Mouse (Mus musculus): ENCODE results near the gene Gm2174.

The Gm2174 gene

DNA sequence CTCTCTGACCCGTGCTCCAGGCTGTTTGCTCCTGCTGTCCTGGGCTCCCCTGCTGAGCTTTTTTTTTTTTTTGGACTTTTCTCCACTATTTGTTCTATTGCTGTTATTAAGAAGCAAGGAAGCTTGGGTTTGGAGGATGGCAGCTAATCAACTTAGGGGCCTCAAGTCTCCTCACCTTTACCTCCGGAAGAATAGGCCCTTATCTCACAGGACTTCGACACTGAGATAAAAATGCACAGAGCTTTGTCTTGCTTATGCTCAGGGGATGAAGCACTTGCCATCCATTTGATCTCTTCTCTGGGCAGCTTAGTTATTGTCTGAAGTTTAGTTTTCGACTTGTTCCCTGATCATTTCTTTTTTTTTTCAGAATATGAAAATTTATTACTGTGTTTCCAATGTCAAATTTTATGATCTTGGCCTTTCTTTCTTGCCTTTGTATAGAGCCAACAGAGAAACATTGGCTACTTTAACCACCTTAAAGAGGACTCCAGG is at the start of gene Gm2174:
Gm2174 (plus strand) TSS at position 442 of the 492 bp plus-strand sequence.
- no peak for DNase-seq (ENCODE audit: low read depth)

DNA sequence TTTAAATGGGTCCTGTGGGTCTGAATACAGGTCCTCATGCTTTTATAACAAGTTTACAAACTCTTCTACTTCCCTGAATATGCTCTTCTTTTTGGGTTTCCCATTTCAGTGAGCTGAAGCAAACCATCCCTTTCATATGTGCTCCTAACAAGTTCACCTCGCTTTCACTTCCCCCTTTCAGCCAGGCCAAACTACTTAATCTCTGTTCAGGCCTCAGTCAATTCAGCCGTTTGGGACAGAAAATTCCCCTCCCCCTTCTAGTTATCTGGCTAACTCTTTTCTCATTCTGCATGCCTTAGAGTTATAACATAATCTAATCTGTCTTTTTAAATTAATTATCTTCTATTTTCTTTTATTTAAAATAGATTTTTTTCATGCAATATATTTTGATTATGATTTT is 43.1 kb upstream of the Gm2174 start:
- DNase-seq (ENCODE audit: low read depth), result no peak

- no peak for DNase-seq (ENCODE audit: low read depth)
Measured at GRCm38 (mm10) chrX:56405482-56405881, 42.3 kb upstream of the Gm2174 start.

- no peak for DNase-seq (ENCODE audit: low read depth)
Measured at GRCm38 (mm10) chrX:56406128-56406527, 41.6 kb upstream of the Gm2174 start.

- no peak for DNase-seq (ENCODE audit: low read depth)
Measured at GRCm38 (mm10) chrX:56416277-56416676, 31.5 kb upstream of the Gm2174 start.

DNA sequence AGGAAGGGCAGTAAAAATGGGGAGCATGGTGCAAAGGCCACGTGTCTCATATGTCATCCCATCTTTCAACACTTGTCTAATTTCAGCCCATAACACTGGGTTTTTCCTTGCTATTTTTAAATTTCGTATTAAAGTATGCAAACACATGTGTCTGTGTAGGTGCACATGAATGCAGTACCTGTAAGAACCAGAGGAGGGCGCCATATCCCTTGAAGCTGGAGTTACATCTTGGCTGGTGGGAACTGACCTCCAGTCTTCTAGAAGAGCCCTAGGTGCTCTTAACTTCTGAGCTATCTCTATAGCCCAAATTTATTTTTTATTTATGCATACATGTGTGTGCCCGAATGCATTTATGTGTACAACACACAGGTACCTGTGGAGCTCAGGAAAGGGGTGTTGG is 30.2 kb upstream of the Gm2174 start:
- no peak for DNase-seq (ENCODE audit: low read depth)

DNA sequence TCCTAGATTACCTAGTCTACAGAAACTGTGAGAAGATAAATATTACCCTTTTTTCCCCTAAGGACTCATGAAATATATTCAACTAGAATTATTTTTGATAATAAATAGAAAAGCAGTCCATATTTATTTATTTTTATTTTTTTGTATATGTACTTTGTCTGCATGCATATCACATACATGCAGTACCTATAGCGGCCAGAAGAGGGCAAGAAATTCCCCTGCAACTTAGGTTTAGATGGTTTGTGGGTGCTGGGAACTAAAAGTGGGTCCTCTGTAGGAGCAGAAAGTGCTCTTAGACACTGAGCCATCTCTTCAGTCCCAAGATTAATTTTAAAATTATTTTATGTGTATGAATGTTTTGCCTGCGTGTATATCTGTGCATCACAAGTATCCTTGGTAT is 17.2 kb upstream of the Gm2174 start:
- DNase-seq (ENCODE audit: low read depth), result no peak

DNA sequence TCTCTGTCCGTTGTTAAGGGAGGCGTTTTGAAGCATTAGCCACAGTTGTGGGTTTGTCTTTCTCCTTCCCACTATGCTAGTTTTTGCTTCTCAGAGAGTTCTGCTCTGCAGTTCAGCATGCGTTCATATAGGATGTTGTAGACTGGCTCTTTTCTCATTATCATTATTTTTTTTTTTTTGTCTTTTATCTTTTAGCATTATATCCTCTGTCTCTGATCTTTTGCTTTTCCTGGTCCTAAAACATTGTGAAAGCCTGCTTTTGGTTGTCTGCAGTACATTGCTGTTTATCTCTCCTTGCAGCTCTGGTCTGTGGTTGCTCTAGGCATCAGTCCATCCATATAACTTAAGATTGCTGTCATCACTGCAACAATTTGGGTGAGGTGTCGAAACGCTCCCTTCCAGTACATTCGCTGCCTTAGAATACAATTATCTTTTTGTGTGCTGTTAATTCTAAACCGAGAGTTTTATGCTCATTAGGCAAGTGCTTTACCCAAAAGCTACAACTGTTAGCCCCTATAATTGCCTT is 11.9 kb upstream of the Gm2174 start:
- no peak for DNase-seq (ENCODE audit: low read depth)

GRCm38 (mm10) chrX:56446487-56447428 is 1.0 kb upstream of the Gm2174 start:
- DNase-seq (ENCODE audit: low read depth), result no peak

- peak; percentile 46 for DNase-seq (ENCODE audit: low read depth)
Measured at GRCm38 (mm10) chrX:56454671-56455371, 7.1 kb downstream of the Gm2174 start, which contains the start of gene Ints6l. Gene Ints6l, plus strand, starts transcription at chrX:56454857.

DNA sequence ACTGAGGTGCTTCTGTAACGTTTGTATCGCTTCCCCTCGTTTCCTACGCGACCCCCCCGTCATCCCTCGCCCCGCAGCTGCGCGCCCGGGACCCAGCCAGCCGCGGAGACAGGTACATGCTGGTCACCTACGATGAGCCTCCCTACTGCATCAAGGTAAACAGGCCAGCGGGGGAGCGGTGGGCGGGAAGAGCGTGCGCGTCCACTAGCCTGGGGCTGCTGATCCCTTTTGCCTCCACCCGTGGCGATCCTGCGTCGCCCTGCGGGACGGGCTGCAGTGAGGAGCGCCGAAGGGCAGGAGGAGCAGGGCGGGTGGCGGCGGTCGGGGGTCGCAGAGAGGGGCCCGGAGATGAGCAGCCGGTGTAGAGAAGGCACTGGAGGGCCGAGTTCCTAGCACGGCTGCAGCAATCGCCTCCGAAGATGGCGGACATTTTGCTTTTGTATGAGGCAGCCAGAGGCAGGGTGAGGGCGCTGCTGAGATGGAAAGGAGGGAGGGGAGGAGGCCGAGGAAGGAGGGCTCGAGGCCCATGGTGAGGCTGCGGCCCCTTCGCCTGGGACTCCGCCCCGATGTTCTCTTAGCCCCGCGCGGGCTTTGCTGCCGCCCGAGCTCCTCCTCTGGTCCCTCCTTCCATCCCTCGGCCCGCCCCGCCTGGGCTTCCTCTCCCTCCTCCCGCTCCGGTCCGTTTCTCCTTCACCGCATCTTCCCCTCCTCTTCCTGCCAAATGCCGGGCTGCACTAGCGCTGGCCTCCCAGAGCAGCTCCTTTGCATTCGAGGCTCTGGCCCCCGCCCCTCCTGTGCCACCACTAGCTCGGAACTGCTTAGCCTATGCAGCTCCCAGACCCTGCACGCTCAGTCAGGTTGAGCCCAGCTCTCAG is 7.8 kb downstream of the Gm2174 start:
- DNase-seq (ENCODE audit: low read depth), result peak; percentile 69

DNA sequence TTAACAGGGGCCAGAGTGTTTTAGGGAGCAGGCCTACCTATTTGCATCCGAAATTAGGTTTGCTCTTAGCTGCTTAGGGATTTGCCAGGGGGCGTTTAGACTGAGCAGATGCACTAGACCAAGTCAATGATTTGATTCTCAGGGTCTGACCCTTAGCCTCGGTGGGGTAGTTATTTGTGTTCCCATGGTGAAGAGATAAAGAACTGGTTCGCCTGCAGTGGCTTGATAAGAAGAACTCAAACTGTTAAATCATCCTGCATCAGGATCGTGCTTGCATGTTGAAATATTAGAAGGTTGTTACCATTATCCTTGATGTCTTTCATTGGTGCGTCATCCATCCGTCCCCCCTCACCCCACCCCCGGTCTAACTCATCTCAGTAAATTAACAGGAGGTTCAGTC is 8.6 kb downstream of the Gm2174 start:
- no peak for DNase-seq (ENCODE audit: low read depth)

DNA sequence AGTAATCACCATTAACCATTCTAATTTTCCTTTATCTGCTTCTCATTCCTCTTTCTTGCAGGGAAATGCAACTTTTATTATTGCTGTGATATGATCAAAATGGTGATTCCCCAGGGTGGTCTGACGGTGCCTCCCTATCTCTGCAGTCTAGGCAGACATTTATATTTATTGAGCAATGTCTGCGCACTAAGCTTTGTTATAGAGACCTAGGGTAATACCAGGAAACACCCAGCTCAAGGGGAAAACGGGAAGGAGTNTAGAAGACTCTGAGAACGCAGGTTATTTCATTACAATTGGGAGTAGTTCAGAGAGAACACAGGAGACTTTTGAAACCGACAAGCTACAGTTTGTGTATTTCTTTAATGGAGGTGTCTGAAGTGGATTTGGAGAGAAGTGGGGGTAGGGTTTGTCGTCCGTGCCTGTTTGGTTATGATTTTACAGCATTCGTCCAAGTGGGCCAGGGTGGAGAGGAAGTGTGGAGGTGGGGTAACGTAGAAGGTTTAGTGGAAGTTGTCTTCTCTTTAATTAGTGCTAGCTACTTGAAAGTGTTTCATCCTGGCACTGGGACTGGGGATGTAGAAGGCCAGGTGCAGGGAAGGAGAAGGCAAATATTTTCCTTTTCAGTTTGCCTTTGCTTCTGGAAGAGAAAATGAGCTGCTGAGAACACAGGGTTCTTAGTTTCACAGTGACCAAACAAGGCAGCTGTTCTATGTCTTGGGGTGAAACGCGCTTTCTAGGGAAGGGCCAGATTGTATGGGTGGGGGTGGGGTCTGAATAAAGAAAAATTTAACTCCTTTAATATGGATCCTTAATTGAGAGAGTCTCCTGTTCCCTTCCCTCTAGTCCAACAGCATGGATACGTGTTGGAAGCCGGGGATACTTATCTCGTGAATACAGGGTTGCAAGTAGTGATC is 14.5 kb downstream of the Gm2174 start:
- DNase-seq (ENCODE audit: low read depth), result no peak

GRCm38 (mm10) chrX:56464906-56465305 is 17.1 kb downstream of the Gm2174 start:
- no peak for DNase-seq (ENCODE audit: low read depth)

DNA sequence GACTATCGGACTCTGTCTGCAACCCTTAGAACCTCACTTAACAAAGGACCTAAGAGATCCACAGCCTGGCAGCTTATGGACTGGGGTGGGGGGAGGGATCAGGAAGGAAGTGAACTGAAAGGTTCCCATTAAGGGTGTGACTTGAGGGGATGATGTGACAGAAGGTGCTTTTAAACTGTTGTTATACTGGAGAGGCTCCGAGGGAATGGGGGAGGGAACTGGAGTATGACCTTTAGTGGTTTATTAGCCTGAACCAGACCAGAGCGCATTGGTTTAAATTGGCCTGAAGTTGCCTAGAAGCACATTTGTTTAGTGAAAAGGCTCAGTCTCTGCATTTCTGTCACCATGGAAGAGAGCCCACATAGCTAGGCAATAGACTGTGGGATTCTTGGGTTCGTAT is 19.9 kb downstream of the Gm2174 start:
- DNase-seq (ENCODE audit: low read depth), result no peak

DNA sequence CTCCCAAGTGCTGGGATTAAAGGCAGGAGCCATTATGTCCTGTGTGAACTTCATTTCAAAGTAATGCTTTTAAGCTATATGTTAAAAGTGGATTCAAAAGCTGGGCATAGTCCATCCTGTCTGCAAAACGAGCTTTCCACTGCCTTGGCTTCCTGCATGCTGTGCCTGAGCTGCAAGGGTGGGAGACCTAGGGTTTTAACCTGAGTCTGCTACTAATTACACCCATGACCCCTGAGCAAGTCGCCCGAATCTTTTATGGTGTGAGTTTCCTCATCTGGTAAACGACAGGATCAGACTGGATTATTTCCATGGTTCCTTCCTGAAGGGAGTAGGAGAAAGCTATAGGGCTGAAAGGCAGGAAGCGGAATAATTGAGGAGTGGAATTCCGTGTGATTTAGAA is 20.7 kb downstream of the Gm2174 start:
- DNase-seq (ENCODE audit: low read depth), result no peak

DNA sequence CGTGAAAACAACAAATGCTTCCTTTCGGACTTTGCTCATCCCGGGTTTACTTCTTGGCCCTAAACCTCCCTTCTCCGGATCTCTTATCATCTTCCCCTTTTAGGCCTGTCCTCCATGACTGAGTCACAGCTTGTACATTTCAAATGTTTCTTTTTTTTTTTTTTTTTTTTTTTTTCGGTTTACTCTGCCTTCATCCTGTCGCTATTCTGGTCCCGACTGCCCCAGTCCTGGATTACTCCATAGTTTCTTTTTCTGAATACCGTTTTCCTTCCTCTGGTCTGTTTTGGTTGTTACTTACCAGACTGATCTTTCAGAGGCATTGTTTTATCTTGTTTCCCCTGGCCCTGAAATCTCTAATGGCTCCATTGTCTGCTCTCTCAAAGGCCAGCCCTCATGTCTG is 26.3 kb downstream of the Gm2174 start:
- no peak for DNase-seq (ENCODE audit: low read depth)

- no peak for DNase-seq (ENCODE audit: low read depth)
Measured at GRCm38 (mm10) chrX:56477553-56477952, 29.8 kb downstream of the Gm2174 start.

- peak; percentile 16 for DNase-seq (ENCODE audit: low read depth)
Measured at GRCm38 (mm10) chrX:56481906-56482305, 34.1 kb downstream of the Gm2174 start.

- DNase-seq (ENCODE audit: low read depth), result peak; percentile 58
Measured at GRCm38 (mm10) chrX:56489758-56490157, 42.0 kb downstream of the Gm2174 start.

- DNase-seq (ENCODE audit: low read depth), result no peak
Measured at GRCm38 (mm10) chrX:56497241-56497640, 49.5 kb downstream of the Gm2174 start.
